In genomic region chr8:123333091-123333587, GRCm38 (mm10) we compare ENCODE assay signal across 9 mouse cellular contexts. TPM values are rescaled to one million over a fixed set of nuclear protein-coding genes. Genes with fewer than 3 reads are reported as not detected.
DNase-seq lines count a peak whose midpoint lies in the region; ATAC-seq and TF ChIP-seq lines count a peak whose summit lies in the region.
"Had no signal": no experiment of that assay in that cellular context is flagged by ENCODE, and none has a peak within 500 bp of the region (broad histone marks: within the 10 kb centered on the region; RNA-seq: fewer than 3 reads in every experiment).

No protein-coding gene starts in this region.

- no peaks in the 10 kb centered on the region for H3K36me3 ChIP-seq in heart, embryonic 13.5 days
- H3K36me3 ChIP-seq in E14TG2a.4 (ENCODE audit: insufficient read depth, low read length) = no peaks in the 10 kb centered on the region
- H3K36me3 ChIP-seq in liver, embryonic 13.5 days = no peaks in the 10 kb centered on the region

- H3K4me2 ChIP-seq in heart, embryonic 13.5 days = peak overlapping the region; percentile 92
- H3K4me2 ChIP-seq in liver, embryonic 13.5 days = peak overlapping the region; percentile 98

- no peak overlapping the region for H3K27ac ChIP-seq in heart, embryonic 13.5 days (replicated peaks)
- H3K27ac ChIP-seq in liver, embryonic 13.5 days = no peak overlapping the region; the same call in 1 of the 2 replicates
- H3K27ac ChIP-seq: macrophage had no signal

- no peak for DNase-seq in heart, adult 8-10 months (ENCODE audit: low spot score)
- DNase-seq in liver, embryonic 13.5 days = no peak
- peak; percentile 9 for DNase-seq in yolk sac, embryonic 10.5 days (ENCODE audit: low spot score)
- no peak for DNase-seq in T-cell, adult 2 months (ENCODE audit: low spot score)
- DNase-seq in thymus, postnatal 10 days (ENCODE audit: low spot score in 2 of 2) = no peak

- peaks cover 31% of the 10 kb centered on the region for H3K4me1 ChIP-seq in heart, embryonic 13.5 days
- H3K4me1 ChIP-seq in E14TG2a.4 (replicated peaks; ENCODE audit: low read depth, low read length) = peaks cover 69% of the 10 kb centered on the region
- peaks cover 63% of the 10 kb centered on the region for H3K4me1 ChIP-seq in liver, embryonic 13.5 days (replicated peaks)

- no peaks in the 10 kb centered on the region for H3K9me3 ChIP-seq in heart, embryonic 13.5 days
- no peaks in the 10 kb centered on the region for H3K9me3 ChIP-seq in E14TG2a.4 (ENCODE audit: low read length)
- no peaks in the 10 kb centered on the region for H3K9me3 ChIP-seq in liver, embryonic 13.5 days (replicated peaks)

- peaks cover 35% of the 10 kb centered on the region for H3K27me3 ChIP-seq in heart, embryonic 13.5 days (replicated peaks)
- H3K27me3 ChIP-seq in E14TG2a.4 (ENCODE audit: insufficient read depth, low read length) = no peaks in the 10 kb centered on the region
- H3K27me3 ChIP-seq in liver, embryonic 13.5 days = peaks cover 18% of the 10 kb centered on the region

- peak overlapping the region; percentile 74 for H3K9ac ChIP-seq in heart, embryonic 13.5 days
- H3K9ac ChIP-seq in liver, embryonic 13.5 days = peak overlapping the region; percentile 77

- 0 out of 2 replicates have a peak, but pooled peaks have one; percentile 2 for ATAC-seq in heart, embryonic 13.5 days (ENCODE audit: extremely low read depth, insufficient number of reproducible peaks, low FRiP score, low TSS enrichment)
- peak; percentile 44 for ATAC-seq in erythroid progenitor cell, adult 5-6 weeks (replicated peaks; ENCODE audit: low FRiP score, poor library complexity, severe bottlenecking)
- peak; percentile 40 for ATAC-seq in liver, embryonic 13.5 days (ENCODE audit: low read depth)

- peak overlapping the region; percentile 67 for H3K4me3 ChIP-seq in heart, embryonic 13.5 days
- H3K4me3 ChIP-seq in E14TG2a.4 (replicated peaks; ENCODE audit: low read length) = peak overlapping the region; percentile 86
- peak overlapping the region; percentile 74 for H3K4me3 ChIP-seq in liver, embryonic 13.5 days (replicated peaks)

- 4% methylated on average over 15 of the region's 21 CpGs for WGBS in heart, embryonic 13.5 days
- 11% methylated on average over 21 of the region's 21 CpGs for WGBS in liver, embryonic 13.5 days (ENCODE audit: insufficient replicate concordance)

- no peak for TF ChIP-seq CTCF in E14TG2a.4 (conservative IDR thresholded peaks at IDR 0.05; ENCODE audit: low read length)

RNA-seq across cellular contexts. Expression of gene Spire2, which starts 0.6 kb away (rescaled TPM):
- 1.1 and 1.7 TPM in 2 replicates for polyA plus RNA-seq in heart, embryonic 13.5 days (2015; fragmentation: Nextera tagmentation; extraction: Ambion mirVana)
- total RNA-seq in heart, adult 8-10 months (2022) = under 1 TPM in 2 of 4 experiments, not detected in 2; 0.16 to 0.22 TPM
- total RNA-seq in erythroid progenitor cell, adult 5-6 weeks (2015; ENCODE audit: low replicate concordance) = not detected in 2 replicates
- not detected in 2 replicates for total RNA-seq in erythroid progenitor cell, adult 5-6 weeks (2017; ENCODE audit: low replicate concordance)
- 3.1 and 3.4 TPM in 2 replicates for polyA plus RNA-seq in liver, embryonic 13.5 days (2015; fragmentation: Nextera tagmentation; extraction: Ambion mirVana)
- polyA plus RNA-seq: macrophage had no signal

RNA-seq across cellular contexts. Expression of gene Fanca, which starts 14.8 kb away (rescaled TPM):
- 17.0 and 17.5 TPM in 2 replicates for polyA plus RNA-seq in heart, embryonic 13.5 days (2015; fragmentation: Nextera tagmentation; extraction: Ambion mirVana)
- total RNA-seq in heart, adult 8-10 months (2022) = 1 to 10 TPM; 5.3 to 7.8 (median 6.3) TPM
- 47.9 and 75.0 TPM in 2 replicates for total RNA-seq in erythroid progenitor cell, adult 5-6 weeks (2015; ENCODE audit: low replicate concordance)
- total RNA-seq in erythroid progenitor cell, adult 5-6 weeks (2017; ENCODE audit: low replicate concordance) = 31.5 and 34.1 TPM in 2 replicates
- 18.3 and 21.3 TPM in 2 replicates for polyA plus RNA-seq in liver, embryonic 13.5 days (2015; fragmentation: Nextera tagmentation; extraction: Ambion mirVana)

RNA-seq across cellular contexts. Expression of gene Tcf25, which starts 40.4 kb away (rescaled TPM):
- 136 and 141 TPM in 2 replicates for polyA plus RNA-seq in heart, embryonic 13.5 days (2015; fragmentation: Nextera tagmentation; extraction: Ambion mirVana)
- 100 to 1,000 TPM; 135 to 187 (median 158) TPM for total RNA-seq in heart, adult 8-10 months (2022)
- 36.4 and 48.6 TPM in 2 replicates for total RNA-seq in erythroid progenitor cell, adult 5-6 weeks (2015; ENCODE audit: low replicate concordance)
- total RNA-seq in erythroid progenitor cell, adult 5-6 weeks (2017; ENCODE audit: low replicate concordance) = 27.2 and 70.3 TPM in 2 replicates
- 63.6 and 73.7 TPM in 2 replicates for polyA plus RNA-seq in liver, embryonic 13.5 days (2015; fragmentation: Nextera tagmentation; extraction: Ambion mirVana)
